Mouse (Mus musculus): ENCODE data around the gene Cd2. TPM values are rescaled to one million over a fixed set of nuclear protein-coding genes. Genes with fewer than 3 reads are reported as not detected.

The Cd2 gene
- total RNA-seq (2023), result 1 to 10 TPM in 1 of 2 experiments, under 1 TPM in 1; 0.92 to 3.8 TPM

DNA sequence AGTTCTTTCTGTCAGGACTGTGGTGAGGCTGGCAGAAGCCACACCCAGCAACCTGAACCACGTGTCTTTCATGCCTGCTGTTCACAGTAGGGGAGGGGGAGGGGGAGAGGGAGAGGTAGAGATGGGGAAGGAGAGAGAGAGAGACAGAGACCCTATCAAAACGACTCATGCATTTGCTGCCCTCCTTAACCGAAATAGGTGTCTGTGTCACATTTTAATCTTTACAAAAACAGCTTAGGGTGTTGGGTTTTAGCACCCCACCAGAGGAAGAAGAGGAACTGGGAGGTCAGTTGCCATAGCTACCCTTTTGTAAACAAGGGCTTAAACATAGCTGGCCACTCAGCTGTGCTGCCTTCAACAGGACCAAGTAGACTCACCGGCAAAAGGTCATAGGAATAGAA, at the start of gene Cd2:
Gene Cd2, minus strand, starts transcription at position 29 of the 401 bp plus-strand sequence.

Other genes starting within 250 kb of the Cd2 start
- 1 to 10 TPM; 2.4 to 2.6 TPM for gene Ptgfrn, start 177.7 kb downstream of the Cd2 start, total RNA-seq (2023)
- 1 to 10 TPM; 1.8 to 3.0 TPM for gene Igsf3, start 89.1 kb upstream of the Cd2 start, total RNA-seq (2023)

All from neutrophil, adult 83 days (primary cell).